Mouse (Mus musculus): ENCODE data around the gene Fam120a.

GRCm38 (mm10) chr13:48974266-48974665, 6.4 kb upstream of the Fam120a start:
- TF ChIP-seq E2F4 (IDR thresholded peaks at IDR 0.05; ENCODE audit: insufficient read depth) (no peak), POLR2A (IDR thresholded peaks at IDR 0.05; ENCODE audit: insufficient read length, low read depth) (no peak), CEBPB (IDR thresholded peaks at IDR 0.05; ENCODE audit: insufficient read depth, poor library complexity, severe bottlenecking) (no peak), POLR2AphosphoS2 (IDR thresholded peaks at IDR 0.05; ENCODE audit: insufficient read length, low read depth) (no peak), MYOD1 (IDR thresholded peaks at IDR 0.05; ENCODE audit: control insufficient read depth in 1 of 3, insufficient read length in 2 of 3, low read depth in 2 of 3) (no peak), TCF12 (IDR thresholded peaks at IDR 0.05; ENCODE audit: insufficient read depth, poor library complexity, severe bottlenecking) (no peak), MAX (IDR thresholded peaks at IDR 0.05; ENCODE audit: low read depth) (no peak), USF1 (IDR thresholded peaks at IDR 0.05; ENCODE audit: low read depth) (no peak), TCF3 (IDR thresholded peaks at IDR 0.05; ENCODE audit: insufficient read length, low read depth) (no peak)

Data from myocyte (in vitro differentiated cells).